Mouse (Mus musculus): ENCODE measurements at regions not wholly inside any gene's neighbourhood (a gene's known extent, or its start where the extent isn't known, plus 50 kb on each side); places are given as distances from the start of the nearest gene placed in this dataset.

- Histone ChIP-seq H3K27ac (ENCODE audit: low read depth, low read length) (peak overlapping the region; percentile 41; the same call in 1 of the 2 replicates), H3K27me3 (ENCODE audit: control insufficient read depth, insufficient read depth, low read length) (peaks cover 82% of the 10 kb centered on the region)
These were observed 64.5 kb upstream of the Ppara start for GRCm38 (mm10) chr15:85670176-85670788.

DNA sequence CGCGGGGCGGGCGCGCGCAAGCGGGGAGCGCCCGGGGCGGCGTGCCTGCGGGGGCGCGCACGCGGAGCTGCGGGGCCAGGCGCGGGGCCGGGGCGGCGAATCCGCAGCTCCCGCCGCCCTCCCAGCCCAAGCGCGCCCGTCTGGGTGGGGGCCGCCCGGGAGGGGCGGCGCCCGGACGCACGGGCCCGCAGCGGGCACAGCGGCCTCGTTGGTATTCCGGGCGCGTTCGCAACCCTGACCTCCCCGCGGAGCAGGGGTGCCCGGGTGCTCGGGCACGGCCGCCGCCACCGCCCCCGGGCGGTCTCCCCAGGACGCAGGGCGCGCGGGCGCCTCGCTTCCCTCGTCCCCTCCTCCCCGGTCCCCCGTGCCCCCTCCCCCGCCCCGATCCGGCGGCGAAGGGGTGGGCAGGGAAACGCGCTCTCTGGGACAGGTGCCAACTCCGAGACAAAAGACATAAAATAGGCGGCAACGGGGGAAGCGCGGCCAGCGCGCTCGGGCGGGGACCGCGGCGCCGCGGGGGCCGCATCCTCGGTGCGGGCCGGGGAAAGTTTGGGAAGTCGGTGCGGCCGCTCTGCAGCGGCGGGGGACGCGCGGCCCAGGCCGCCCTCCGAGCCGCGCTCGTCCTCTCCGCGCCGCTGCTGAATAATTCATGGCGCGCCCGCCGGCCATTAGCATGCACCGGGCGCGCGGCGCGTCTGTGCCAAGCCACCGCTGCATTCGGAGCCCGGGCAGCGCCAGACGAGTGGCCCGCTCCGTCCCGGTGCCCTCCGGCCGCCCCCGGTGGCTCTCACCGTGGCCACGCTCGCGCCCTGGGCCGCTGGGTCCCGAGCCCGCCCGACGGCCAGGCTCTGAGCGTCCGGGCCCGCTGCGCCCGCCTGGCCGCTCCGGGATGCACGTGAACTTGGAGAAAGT is 63.7 kb upstream of the Ppara start:
- ATAC-seq (replicated peaks; ENCODE audit: insufficient number of reproducible peaks, low FRiP score, low TSS enrichment), result peak; percentile 52
- H3K27ac ChIP-seq (ENCODE audit: low read depth, low read length), result 0 out of 2 replicates have a peak overlapping the region, but pooled peaks have one; percentile 22

More at GRCm38 (mm10) chr15:85670176-85670788, 64.5 kb upstream of the Ppara start:
- 1% methylated on average over 49 of the region's 64 CpGs for WGBS (ENCODE audit: insufficient replicate concordance)
- H3K4me1 ChIP-seq (ENCODE audit: control insufficient read depth, insufficient read depth, low read length), result peaks cover 5% of the 10 kb centered on the region; the same call in 1 of the 2 replicates
- peak overlapping the region; percentile 81 for H3K9ac ChIP-seq (ENCODE audit: low read depth, low read length)
- peak overlapping the region; percentile 93 for H3K4me2 ChIP-seq
- no peaks in the 10 kb centered on the region for H3K36me3 ChIP-seq (ENCODE audit: control insufficient read depth, insufficient read depth, low read length)
- H3K9me3 ChIP-seq (replicated peaks; ENCODE audit: control insufficient read depth, low read length), result no peaks in the 10 kb centered on the region
- peak; percentile 56 for ATAC-seq (replicated peaks; ENCODE audit: insufficient number of reproducible peaks, low FRiP score, low TSS enrichment)
- peak overlapping the region; percentile 78 for H3K4me3 ChIP-seq (ENCODE audit: low read depth, low read length)

GRCm38 (mm10) chr15:85671701-85672191 is 63.0 kb upstream of the Ppara start:
- Histone ChIP-seq H3K4me2 (peak overlapping the region; percentile 93), H3K4me1 (ENCODE audit: control insufficient read depth, insufficient read depth, low read length) (peaks cover 5% of the 10 kb centered on the region; the same call in 1 of the 2 replicates), H3K4me3 (ENCODE audit: low read depth, low read length) (peak overlapping the region; percentile 78), H3K36me3 (ENCODE audit: control insufficient read depth, insufficient read depth, low read length) (no peaks in the 10 kb centered on the region), H3K27ac (ENCODE audit: low read depth, low read length) (no peak overlapping the region), H3K9me3 (replicated peaks; ENCODE audit: control insufficient read depth, low read length) (no peaks in the 10 kb centered on the region), H3K27me3 (ENCODE audit: control insufficient read depth, insufficient read depth, low read length) (peaks cover 82% of the 10 kb centered on the region), H3K9ac (ENCODE audit: low read depth, low read length) (peak overlapping the region; percentile 81)
- 2% methylated on average over 43 of the region's 50 CpGs for whole genome bisulfite sequencing (ENCODE audit: insufficient replicate concordance)
- ATAC-seq (replicated peaks; ENCODE audit: insufficient number of reproducible peaks, low FRiP score, low TSS enrichment), result no peak

More for the DNA sequence above, 63.7 kb upstream of the Ppara start:
- no peaks in the 10 kb centered on the region for H3K36me3 ChIP-seq (ENCODE audit: control insufficient read depth, insufficient read depth, low read length)
- H3K4me3 ChIP-seq (ENCODE audit: low read depth, low read length), result peak overlapping the region; percentile 78
- H3K27me3 ChIP-seq (ENCODE audit: control insufficient read depth, insufficient read depth, low read length), result peaks cover 83% of the 10 kb centered on the region
- H3K9me3 ChIP-seq (replicated peaks; ENCODE audit: control insufficient read depth, low read length), result no peaks in the 10 kb centered on the region
- peaks cover 5% of the 10 kb centered on the region; the same call in 1 of the 2 replicates for H3K4me1 ChIP-seq (ENCODE audit: control insufficient read depth, insufficient read depth, low read length)
- WGBS (ENCODE audit: insufficient replicate concordance), result under 1% methylated on average over 87 of the region's 141 CpGs
- peak overlapping the region; percentile 81 for H3K9ac ChIP-seq (ENCODE audit: low read depth, low read length)
- H3K4me2 ChIP-seq, result peak overlapping the region; percentile 93

DNA sequence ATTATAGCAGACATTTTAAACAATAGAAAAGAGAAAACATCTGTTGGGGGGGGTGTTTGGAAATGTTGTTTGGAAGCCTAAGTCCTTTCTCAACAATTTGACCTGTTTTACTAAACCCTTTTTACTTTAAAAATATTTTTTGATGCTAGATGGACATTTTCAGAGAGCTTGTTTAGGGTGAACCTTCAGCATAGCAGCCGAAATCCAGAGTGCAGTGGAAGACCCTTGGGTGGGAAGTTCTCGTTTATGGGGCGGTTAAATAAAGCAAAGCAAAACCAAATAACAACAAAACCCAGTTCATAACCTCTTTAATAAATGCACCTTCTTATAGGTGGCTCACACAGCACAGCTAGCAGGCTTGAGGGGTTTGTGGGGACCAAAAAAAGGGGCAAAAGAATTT is 62.4 kb upstream of the Ppara start:
- Histone ChIP-seq H3K27me3 (ENCODE audit: control insufficient read depth, insufficient read depth, low read length) (peaks cover 80% of the 10 kb centered on the region), H3K4me1 (ENCODE audit: control insufficient read depth, insufficient read depth, low read length) (peaks cover 5% of the 10 kb centered on the region; the same call in 1 of the 2 replicates), H3K9ac (ENCODE audit: low read depth, low read length) (no peak overlapping the region), H3K36me3 (ENCODE audit: control insufficient read depth, insufficient read depth, low read length) (no peaks in the 10 kb centered on the region), H3K27ac (ENCODE audit: low read depth, low read length) (no peak overlapping the region), H3K4me3 (ENCODE audit: low read depth, low read length) (peak overlapping the region; percentile 78), H3K9me3 (replicated peaks; ENCODE audit: control insufficient read depth, low read length) (no peaks in the 10 kb centered on the region), H3K4me2 (peak overlapping the region; percentile 93)
- ATAC-seq (replicated peaks; ENCODE audit: insufficient number of reproducible peaks, low FRiP score, low TSS enrichment), result no peak
- 83% methylated on average over 3 of the region's 3 CpGs for WGBS (ENCODE audit: insufficient replicate concordance)

DNA sequence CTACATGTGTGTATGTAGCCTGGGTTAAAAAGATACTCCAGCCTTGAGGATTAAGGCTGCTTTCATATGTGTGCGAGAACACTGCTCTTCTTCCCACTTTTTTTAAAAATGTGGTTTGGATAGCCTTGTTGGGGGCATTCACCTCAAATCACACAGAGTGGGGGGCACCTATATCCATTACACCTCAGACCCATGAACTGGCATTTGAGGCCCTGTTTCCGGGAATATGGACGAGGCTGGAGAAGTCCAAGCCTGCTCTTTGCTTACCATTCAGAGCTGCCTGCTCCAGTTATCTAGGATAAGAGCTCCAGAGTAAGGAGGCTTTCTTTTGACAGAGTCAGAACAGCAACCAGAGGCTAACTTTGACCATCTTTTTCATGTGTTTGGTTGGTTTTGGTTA is 61.9 kb upstream of the Ppara start:
- no peak overlapping the region for H3K27ac ChIP-seq (ENCODE audit: low read depth, low read length)
- peaks cover 5% of the 10 kb centered on the region; the same call in 1 of the 2 replicates for H3K4me1 ChIP-seq (ENCODE audit: control insufficient read depth, insufficient read depth, low read length)
- ATAC-seq (replicated peaks; ENCODE audit: insufficient number of reproducible peaks, low FRiP score, low TSS enrichment), result no peak
- no peaks in the 10 kb centered on the region for H3K9me3 ChIP-seq (replicated peaks; ENCODE audit: control insufficient read depth, low read length)
- H3K27me3 ChIP-seq (ENCODE audit: control insufficient read depth, insufficient read depth, low read length), result peaks cover 80% of the 10 kb centered on the region
- WGBS (ENCODE audit: insufficient replicate concordance), result 74% methylated on average over 3 of the region's 3 CpGs
- H3K4me3 ChIP-seq (ENCODE audit: low read depth, low read length), result no peak overlapping the region; the same call in 1 of the 2 replicates
- H3K36me3 ChIP-seq (ENCODE audit: control insufficient read depth, insufficient read depth, low read length), result no peaks in the 10 kb centered on the region
- no peak overlapping the region for H3K4me2 ChIP-seq
- no peak overlapping the region for H3K9ac ChIP-seq (ENCODE audit: low read depth, low read length)

- Histone ChIP-seq H3K4me3 (ENCODE audit: low read depth, low read length) (no peak overlapping the region), H3K36me3 (ENCODE audit: control insufficient read depth, insufficient read depth, low read length) (no peaks in the 10 kb centered on the region), H3K9me3 (replicated peaks; ENCODE audit: control insufficient read depth, low read length) (no peaks in the 10 kb centered on the region), H3K27ac (ENCODE audit: low read depth, low read length) (no peak overlapping the region), H3K9ac (ENCODE audit: low read depth, low read length) (no peak overlapping the region), H3K4me1 (ENCODE audit: control insufficient read depth, insufficient read depth, low read length) (peaks cover 5% of the 10 kb centered on the region; the same call in 1 of the 2 replicates), H3K27me3 (ENCODE audit: control insufficient read depth, insufficient read depth, low read length) (peaks cover 80% of the 10 kb centered on the region), H3K4me2 (no peak overlapping the region)
- no peak for ATAC-seq (replicated peaks; ENCODE audit: insufficient number of reproducible peaks, low FRiP score, low TSS enrichment)
- WGBS (ENCODE audit: insufficient replicate concordance), result 76% methylated on average over 9 of the region's 9 CpGs
These were observed 61.3 kb upstream of the Ppara start for GRCm38 (mm10) chr15:85673506-85673905.

DNA sequence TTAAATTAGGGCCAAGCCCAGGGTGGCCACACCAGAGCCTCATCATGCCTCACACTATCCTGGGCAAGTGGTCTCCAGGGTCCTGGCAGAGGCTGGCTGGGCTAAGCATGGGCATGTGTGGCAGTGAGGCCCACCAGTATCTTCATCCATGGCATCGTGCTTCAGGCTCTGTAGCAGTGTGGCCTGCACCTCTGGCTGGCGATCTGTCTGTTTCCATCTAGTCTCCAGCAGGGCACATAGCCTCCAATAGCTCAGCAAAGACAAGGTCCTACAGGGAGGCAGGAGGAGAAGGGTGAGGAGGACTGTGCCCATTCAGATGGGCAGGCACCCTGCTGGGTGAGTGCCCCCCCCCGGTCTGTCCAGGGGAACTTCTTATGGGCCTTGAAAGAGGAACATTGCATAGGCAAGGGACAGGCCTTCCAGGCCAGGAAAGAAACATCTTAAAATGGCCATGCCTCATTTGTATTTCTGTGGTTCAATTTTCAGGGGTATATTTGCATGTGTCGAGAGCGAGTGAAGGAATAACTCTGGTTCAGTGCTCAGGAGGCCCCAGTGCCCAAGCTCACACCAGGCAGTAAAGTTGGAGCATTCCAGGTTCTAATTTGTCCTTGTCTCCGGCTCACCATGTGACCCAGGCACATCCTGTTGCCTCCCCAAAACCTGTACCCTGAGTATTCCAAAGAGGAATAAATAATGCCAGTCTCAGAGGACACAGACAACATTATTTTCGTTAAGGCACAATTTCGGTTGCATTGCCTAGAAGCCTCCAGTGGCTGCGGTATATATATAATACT is 60.4 kb upstream of the Ppara start:
- Histone ChIP-seq H3K36me3 (ENCODE audit: control insufficient read depth, insufficient read depth, low read length) (no peaks in the 10 kb centered on the region), H3K4me2 (no peak overlapping the region), H3K4me1 (ENCODE audit: control insufficient read depth, insufficient read depth, low read length) (peaks cover 5% of the 10 kb centered on the region; the same call in 1 of the 2 replicates), H3K9ac (ENCODE audit: low read depth, low read length) (no peak overlapping the region), H3K27me3 (ENCODE audit: control insufficient read depth, insufficient read depth, low read length) (peaks cover 76% of the 10 kb centered on the region), H3K9me3 (replicated peaks; ENCODE audit: control insufficient read depth, low read length) (no peaks in the 10 kb centered on the region), H3K27ac (ENCODE audit: low read depth, low read length) (no peak overlapping the region), H3K4me3 (ENCODE audit: low read depth, low read length) (no peak overlapping the region)
- WGBS (ENCODE audit: insufficient replicate concordance), result 84% methylated on average over 9 of the region's 9 CpGs
- ATAC-seq (replicated peaks; ENCODE audit: insufficient number of reproducible peaks, low FRiP score, low TSS enrichment), result no peak

DNA sequence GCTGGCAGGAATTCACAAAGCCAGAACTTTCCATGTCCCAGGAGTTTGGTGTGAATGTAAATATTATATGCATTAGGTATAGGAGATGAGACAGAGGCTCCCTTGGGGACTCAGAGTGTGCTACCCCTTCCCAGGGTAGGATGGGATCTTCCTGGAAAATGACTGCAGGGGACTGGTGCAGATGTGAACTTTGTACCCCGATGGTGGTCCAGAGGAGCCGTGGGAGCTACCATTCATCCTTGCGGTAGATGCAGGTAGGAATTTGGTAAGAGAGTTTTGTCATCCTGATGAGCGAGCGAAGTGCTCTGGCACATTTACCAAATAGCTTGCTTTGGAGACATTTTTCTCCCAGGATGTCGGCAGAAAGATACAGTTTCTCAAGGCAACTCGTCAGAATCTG is 59.7 kb upstream of the Ppara start:
- no peak for ATAC-seq (replicated peaks; ENCODE audit: insufficient number of reproducible peaks, low FRiP score, low TSS enrichment)
- WGBS (ENCODE audit: insufficient replicate concordance), result 81% methylated on average over 7 of the region's 7 CpGs
- no peaks in the 10 kb centered on the region for H3K36me3 ChIP-seq (ENCODE audit: control insufficient read depth, insufficient read depth, low read length)
- no peaks in the 10 kb centered on the region for H3K9me3 ChIP-seq (replicated peaks; ENCODE audit: control insufficient read depth, low read length)
- H3K4me2 ChIP-seq, result no peak overlapping the region
- peaks cover 1% of the 10 kb centered on the region; the same call in 1 of the 2 replicates for H3K4me1 ChIP-seq (ENCODE audit: control insufficient read depth, insufficient read depth, low read length)
- no peak overlapping the region for H3K9ac ChIP-seq (ENCODE audit: low read depth, low read length)
- H3K27ac ChIP-seq (ENCODE audit: low read depth, low read length), result no peak overlapping the region
- H3K27me3 ChIP-seq (ENCODE audit: control insufficient read depth, insufficient read depth, low read length), result peaks cover 70% of the 10 kb centered on the region
- no peak overlapping the region for H3K4me3 ChIP-seq (ENCODE audit: low read depth, low read length)

Data from heart, embryonic 11.5 days (tissue).